Mouse (Mus musculus) liver, embryonic 15.5 days (tissue): ENCODE measurements around the gene U90926. TPM values are rescaled to one million over a fixed set of nuclear protein-coding genes. Genes with fewer than 3 reads are reported as not detected.
"Not testable (repeated sequence)": the region's sequence is repeated elsewhere in the genome, so short reads cannot be mapped to it uniquely, and the experiment has no call there.

ENCODE experiments used
- ATAC-seq: fragments of 200-750 bp; cut with Nextera tagmentation; 2 replicates; pipeline ENCODE4 v1.8.0; 2017; ENCODE audit warnings: moderate number of reproducible peaks, mild to moderate bottlenecking, moderate library complexity; ENCODE audit not compliant: insufficient read depth
- H3K27ac ChIP-seq: fragments of 300-500 bp; sonication (generic); replicated peaks from 2 replicates; pipeline ENCODE4 v1.5.1; 2015; ENCODE audit warnings: mild to moderate bottlenecking, inconsistent platforms
- H3K27me3 ChIP-seq: fragments of 300-500 bp; sonication (generic); 2 replicates; pipeline ENCODE4 v1.6.1; 2015; ENCODE audit warnings: mild to moderate bottlenecking, inconsistent platforms
- H3K36me3 ChIP-seq: fragments of 300-500 bp; sonication (generic); replicated peaks from 2 replicates; pipeline ENCODE4 v1.6.1; 2015; ENCODE audit warnings: moderate library complexity, mild to moderate bottlenecking, inconsistent platforms
- H3K4me1 ChIP-seq: fragments of 300-500 bp; sonication (generic); replicated peaks from 2 replicates; pipeline ENCODE4 v1.6.1; 2015; ENCODE audit warnings: inconsistent platforms
- H3K4me2 ChIP-seq: fragments of 300-500 bp; sonication (generic); 2 replicates; pipeline ENCODE4 v1.6.1; 2015; ENCODE audit warnings: moderate library complexity, mild to moderate bottlenecking, inconsistent platforms
- H3K4me3 ChIP-seq: fragments of 300-500 bp; sonication (generic); replicated peaks from 2 replicates; pipeline ENCODE4 v1.5.1; 2015; ENCODE audit warnings: mild to moderate bottlenecking, inconsistent platforms
- H3K9ac ChIP-seq: fragments of 300-500 bp; sonication (generic); 2 replicates; pipeline ENCODE4 v1.6.1; 2015; ENCODE audit warnings: moderate library complexity, mild to moderate bottlenecking, inconsistent platforms
- H3K9me3 ChIP-seq: fragments of 300-500 bp; sonication (generic); replicated peaks from 2 replicates; pipeline ENCODE4 v1.6.1; 2016; ENCODE audit warnings: inconsistent platforms
- WGBS: fragments of 180-500 bp; shearing (Covaris S2); methylation state at CpG from one replicate; pipeline ENCODE4 v1.1.7; 2015; ENCODE audit warnings: mixed read lengths; ENCODE audit not compliant: insufficient replicate concordance; 5-methylcytosine and 5-hydroxymethylcytosine counted together
- polyA plus RNA-seq: library from polyadenylated mRNA; unstranded; fragments of >200 nt; fragmentation: Nextera tagmentation; extraction: Ambion mirVana; gene quantifications from 2 replicates; pipeline ENCODE4 v1.2.1, GENCODE M21; 2015

The U90926 gene
- polyA plus RNA-seq, 1 experiment from 2014 or later: not detected

GRCm38 (mm10) chr5:92218915-92219793 lies 3.9 kb upstream of the U90926 start:
- H3K9me3 ChIP-seq: no peaks in the 10 kb centered on the region
- H3K36me3 ChIP-seq: no peaks in the 10 kb centered on the region
- no peaks in the 10 kb centered on the region for H3K4me1 ChIP-seq
- WGBS: 50% methylated on average over 17 of the region's 17 CpGs
- no peak for ATAC-seq
- no peak overlapping the region for H3K4me3 ChIP-seq
- H3K9ac ChIP-seq: no peak overlapping the region
- no peak overlapping the region for H3K4me2 ChIP-seq
- no peak overlapping the region for H3K27ac ChIP-seq
- H3K27me3 ChIP-seq: no peaks in the 10 kb centered on the region; the same call in 1 of the 2 replicates

- Histone ChIP-seq H3K9ac (no peak overlapping the region), H3K4me2 (no peak overlapping the region), H3K36me3 (no peaks in the 10 kb centered on the region), H3K9me3 (no peaks in the 10 kb centered on the region), H3K4me3 (no peak overlapping the region), H3K27me3 (peaks cover 3% of the 10 kb centered on the region), H3K4me1 (no peaks in the 10 kb centered on the region), H3K27ac (no peak overlapping the region)
- WGBS: 78% methylated on average over 4 of the region's 4 CpGs
- no peak for ATAC-seq
Measured at GRCm38 (mm10) chr5:92212231-92212630, 3.0 kb downstream of the U90926 start.

- H3K9me3 ChIP-seq: no peaks in the 10 kb centered on the region
- no peak overlapping the region for H3K4me2 ChIP-seq
- no peak for ATAC-seq
- H3K9ac ChIP-seq: no peak overlapping the region
- no peak overlapping the region for H3K4me3 ChIP-seq
- H3K27ac ChIP-seq: no peak overlapping the region
- H3K36me3 ChIP-seq: no peaks in the 10 kb centered on the region
- 43% methylated on average over 8 of the region's 8 CpGs for WGBS
- no peaks in the 10 kb centered on the region for H3K4me1 ChIP-seq
- H3K27me3 ChIP-seq: peaks cover 3% of the 10 kb centered on the region; the same call in 1 of the 2 replicates
Measured at GRCm38 (mm10) chr5:92210205-92210604, 5.0 kb downstream of the U90926 start.

- H3K9me3 ChIP-seq: no peaks in the 10 kb centered on the region
- no peak for ATAC-seq
- H3K27ac ChIP-seq: no peak overlapping the region
- peaks cover 28% of the 10 kb centered on the region for H3K36me3 ChIP-seq
- H3K4me3 ChIP-seq: no peak overlapping the region
- no peak overlapping the region for H3K9ac ChIP-seq
- H3K4me1 ChIP-seq: peaks cover 14% of the 10 kb centered on the region
- no peak overlapping the region for H3K4me2 ChIP-seq
- WGBS: 68% methylated on average over 6 of the region's 6 CpGs
- peaks cover 3% of the 10 kb centered on the region; the same call in 1 of the 2 replicates for H3K27me3 ChIP-seq
Measured at GRCm38 (mm10) chr5:92206121-92206520, 9.1 kb downstream of the U90926 start.

GRCm38 (mm10) chr5:92205706-92206105 lies 9.5 kb downstream of the U90926 start:
- H3K4me2 ChIP-seq: no peak overlapping the region
- H3K36me3 ChIP-seq: peaks cover 32% of the 10 kb centered on the region
- no peaks in the 10 kb centered on the region for H3K9me3 ChIP-seq
- 71% methylated on average over 5 of the region's 5 CpGs for WGBS
- no peak overlapping the region for H3K27ac ChIP-seq
- peaks cover 14% of the 10 kb centered on the region for H3K4me1 ChIP-seq
- H3K9ac ChIP-seq: no peak overlapping the region
- no peak overlapping the region for H3K4me3 ChIP-seq
- no peak for ATAC-seq
- peaks cover 3% of the 10 kb centered on the region; the same call in 1 of the 2 replicates for H3K27me3 ChIP-seq

- WGBS: 32% methylated on average over 7 of the region's 7 CpGs
- H3K27me3 ChIP-seq: no peaks in the 10 kb centered on the region
- H3K4me2 ChIP-seq: no peak overlapping the region
- peaks cover 36% of the 10 kb centered on the region for H3K36me3 ChIP-seq
- H3K9ac ChIP-seq: no peak overlapping the region
- no peaks in the 10 kb centered on the region for H3K9me3 ChIP-seq
- no peak overlapping the region for H3K4me3 ChIP-seq
- H3K27ac ChIP-seq: no peak overlapping the region
- no peak for ATAC-seq
- peaks cover 14% of the 10 kb centered on the region for H3K4me1 ChIP-seq
Measured at GRCm38 (mm10) chr5:92205184-92205583, 10.0 kb downstream of the U90926 start.

- 32% methylated on average over 6 of the region's 6 CpGs for WGBS
- peak; percentile 40; the same call in 1 of the 2 replicates for ATAC-seq
- peaks cover 14% of the 10 kb centered on the region for H3K4me1 ChIP-seq
- H3K27ac ChIP-seq: no peak overlapping the region
- peaks cover 43% of the 10 kb centered on the region for H3K36me3 ChIP-seq
- H3K4me2 ChIP-seq: no peak overlapping the region
- H3K9me3 ChIP-seq: no peaks in the 10 kb centered on the region
- no peak overlapping the region for H3K9ac ChIP-seq
- no peak overlapping the region for H3K4me3 ChIP-seq
- no peaks in the 10 kb centered on the region for H3K27me3 ChIP-seq
Measured at GRCm38 (mm10) chr5:92204162-92205036, 10.8 kb downstream of the U90926 start.

GRCm38 (mm10) chr5:92198266-92198665 lies 16.9 kb downstream of the U90926 start:
- Histone ChIP-seq H3K36me3 (peaks cover 89% of the 10 kb centered on the region), H3K27ac (no peak overlapping the region), H3K4me2 (no peak overlapping the region), H3K9ac (no peak overlapping the region), H3K4me1 (no peaks in the 10 kb centered on the region), H3K9me3 (no peaks in the 10 kb centered on the region), H3K27me3 (no peaks in the 10 kb centered on the region), H3K4me3 (no peak overlapping the region)
- 77% methylated on average over 8 of the region's 8 CpGs for WGBS
- ATAC-seq: no peak

- no peak overlapping the region for H3K4me2 ChIP-seq
- H3K4me3 ChIP-seq: no peak overlapping the region
- no peak for ATAC-seq
- no peaks in the 10 kb centered on the region for H3K27me3 ChIP-seq
- H3K4me1 ChIP-seq: no peaks in the 10 kb centered on the region
- H3K27ac ChIP-seq: no peak overlapping the region
- 80% methylated on average over 15 of the region's 15 CpGs for WGBS
- H3K9me3 ChIP-seq: no peaks in the 10 kb centered on the region
- peaks cover 91% of the 10 kb centered on the region for H3K36me3 ChIP-seq
- H3K9ac ChIP-seq: no peak overlapping the region
Measured at GRCm38 (mm10) chr5:92196895-92197811, 18.1 kb downstream of the U90926 start.

GRCm38 (mm10) chr5:92195716-92196115 lies 19.5 kb downstream of the U90926 start:
- not testable (repeated sequence) for H3K9ac ChIP-seq, H3K9me3 ChIP-seq

More at GRCm38 (mm10) chr5:92195716-92196115, 19.5 kb downstream of the U90926 start:
- WGBS: 65% methylated on average over 2 of the region's 2 CpGs
- H3K27ac ChIP-seq, H3K4me1 ChIP-seq, ATAC-seq, H3K4me2 ChIP-seq, H3K27me3 ChIP-seq, H3K4me3 ChIP-seq: not testable (repeated sequence)
- peaks cover 85% of the 10 kb centered on the region for H3K36me3 ChIP-seq
